Mouse (Mus musculus): ENCODE data around the gene Il1rapl2. TPM values are rescaled to one million over a fixed set of nuclear protein-coding genes. Genes with fewer than 3 reads are reported as not detected.

Il1rapl2 gene
- polyA plus RNA-seq, 1 experiment from 2014 or later: 2.7 TPM

DNA sequence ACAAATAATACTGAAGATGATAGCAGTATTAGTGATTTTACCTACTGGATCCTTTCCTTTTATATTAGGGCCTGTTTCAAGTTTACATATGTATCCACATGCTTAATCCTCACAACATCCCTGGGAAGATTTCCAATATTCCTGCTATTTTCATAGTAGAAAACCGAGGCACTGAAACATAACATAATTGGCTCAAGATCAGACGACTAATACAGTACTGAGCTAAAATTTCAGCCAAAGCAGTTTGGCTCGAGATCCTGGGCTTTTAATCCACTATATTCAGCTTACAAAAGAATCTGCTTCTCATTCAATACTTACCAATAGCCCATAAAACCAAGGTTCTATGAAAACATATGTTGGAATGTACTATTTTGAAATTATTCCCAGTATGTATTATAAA is 239.1 kb downstream of the Il1rapl2 start:
- Histone ChIP-seq H3K4me2 (no peak overlapping the region), H3K9ac (no peak overlapping the region), H3K4me3 (no peak overlapping the region), H3K9me3 (no peaks in the 10 kb centered on the region), H3K36me3 (no peaks in the 10 kb centered on the region), H3K4me1 (replicated peaks) (no peaks in the 10 kb centered on the region), H3K27me3 (no peaks in the 10 kb centered on the region), H3K27ac (replicated peaks) (no peak overlapping the region)
- 71% methylated on average over 3 of the region's 3 CpGs for WGBS
- no peak for ATAC-seq (ENCODE audit: low read depth)

DNA sequence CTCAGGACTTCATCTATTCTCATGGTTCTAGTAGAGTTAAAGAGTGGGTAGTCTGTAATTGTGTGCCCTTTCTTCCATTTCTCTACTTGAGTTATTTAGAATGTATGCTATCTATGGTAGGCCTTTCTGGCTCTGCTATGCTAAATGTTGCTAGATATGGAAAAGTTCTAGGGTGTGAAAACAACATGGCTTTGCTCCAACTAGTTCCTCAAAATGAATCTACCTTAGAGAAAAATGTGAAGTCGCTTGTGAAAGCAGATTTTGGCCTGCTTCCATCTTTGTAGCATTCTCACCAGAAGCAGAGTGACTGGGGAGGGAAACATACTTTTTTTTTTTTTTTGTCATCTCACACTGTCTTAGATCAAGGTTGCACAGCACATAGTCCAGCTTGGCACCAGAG is 241.7 kb downstream of the Il1rapl2 start:
- ATAC-seq (ENCODE audit: low read depth): no peak
- Histone ChIP-seq H3K4me1 (replicated peaks) (no peaks in the 10 kb centered on the region), H3K9ac (no peak overlapping the region), H3K36me3 (no peaks in the 10 kb centered on the region), H3K9me3 (no peaks in the 10 kb centered on the region), H3K27ac (replicated peaks) (no peak overlapping the region), H3K4me3 (no peak overlapping the region), H3K27me3 (no peaks in the 10 kb centered on the region), H3K4me2 (no peak overlapping the region)
- 85% methylated on average over 1 of the region's 1 CpGs for WGBS

DNA sequence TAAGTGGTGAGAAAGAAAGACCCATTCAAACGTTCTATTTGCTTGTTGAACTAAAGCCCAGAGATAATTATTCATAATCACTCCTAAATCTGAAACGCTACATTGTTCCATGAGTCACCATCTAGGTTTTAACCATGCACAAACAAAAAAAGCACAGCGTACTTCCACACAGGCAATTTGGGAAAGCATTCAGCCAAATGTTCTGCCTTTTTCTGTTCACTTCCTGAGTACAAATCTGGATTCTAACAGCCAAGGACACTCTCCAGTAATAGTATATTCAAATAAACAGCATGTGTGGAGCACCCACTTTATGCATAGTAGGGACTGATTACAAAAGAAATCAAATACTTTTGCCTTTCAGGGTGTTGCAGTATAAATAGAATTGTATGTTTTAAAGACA is 278.5 kb downstream of the Il1rapl2 start:
- no peak overlapping the region for H3K9ac ChIP-seq
- ATAC-seq (ENCODE audit: low read depth): no peak

DNA sequence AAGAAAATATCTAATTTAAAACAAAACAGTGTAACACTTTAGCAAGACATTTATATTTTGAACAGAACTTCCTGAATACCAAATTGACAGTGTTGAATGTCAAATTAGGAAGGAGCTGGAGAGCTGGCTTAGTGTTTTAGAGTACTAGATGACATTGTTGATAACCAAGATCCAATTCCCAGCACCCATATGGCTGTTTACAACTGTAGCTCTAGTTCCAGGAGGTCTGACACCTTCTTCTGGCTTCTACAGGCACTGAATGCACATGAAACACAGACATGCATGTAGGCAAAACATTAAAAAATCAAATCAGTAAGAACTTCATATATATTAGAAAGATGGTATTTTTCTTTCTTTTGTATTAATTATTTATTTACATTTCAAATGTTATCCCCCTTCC is 353.1 kb downstream of the Il1rapl2 start:
- Histone ChIP-seq H3K27ac (replicated peaks) (no peak overlapping the region), H3K4me1 (replicated peaks) (no peaks in the 10 kb centered on the region), H3K4me3 (no peak overlapping the region), H3K9ac (no peak overlapping the region), H3K36me3 (no peaks in the 10 kb centered on the region), H3K4me2 (no peak overlapping the region), H3K27me3 (no peaks in the 10 kb centered on the region), H3K9me3 (no peaks in the 10 kb centered on the region)
- ATAC-seq (ENCODE audit: low read depth): no peak

More for the DNA sequence above, 278.5 kb downstream of the Il1rapl2 start:
- no peaks in the 10 kb centered on the region for H3K9me3 ChIP-seq
- no peak overlapping the region for H3K4me2 ChIP-seq
- no peak overlapping the region for H3K4me3 ChIP-seq
- H3K4me1 ChIP-seq (replicated peaks): no peaks in the 10 kb centered on the region
- no peaks in the 10 kb centered on the region for H3K36me3 ChIP-seq
- no peaks in the 10 kb centered on the region for H3K27me3 ChIP-seq
- H3K27ac ChIP-seq (replicated peaks): no peak overlapping the region
- WGBS: 66% methylated on average over 3 of the region's 3 CpGs

DNA sequence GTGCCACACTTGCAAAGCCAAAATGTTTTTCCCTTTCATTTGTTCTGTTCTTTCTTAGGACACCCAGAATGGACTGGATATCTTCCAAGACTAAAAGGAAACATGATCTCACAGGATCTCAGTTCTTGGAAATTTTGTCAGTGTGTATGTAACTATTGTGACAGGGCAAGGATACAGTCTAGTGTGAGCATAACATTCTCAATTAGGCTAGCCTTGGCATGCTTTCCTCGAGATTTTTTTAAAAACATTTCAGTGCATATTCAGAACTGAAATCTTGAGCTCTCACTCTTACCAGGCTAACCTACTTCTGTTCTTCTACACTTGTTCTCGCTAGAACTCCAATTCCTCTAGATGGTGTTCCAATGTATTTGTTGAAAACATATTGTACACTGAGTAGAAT is 356.4 kb downstream of the Il1rapl2 start:
- Histone ChIP-seq H3K36me3 (no peaks in the 10 kb centered on the region), H3K4me2 (no peak overlapping the region), H3K27ac (replicated peaks) (no peak overlapping the region), H3K9ac (no peak overlapping the region), H3K9me3 (no peaks in the 10 kb centered on the region), H3K4me3 (no peak overlapping the region), H3K4me1 (replicated peaks) (no peaks in the 10 kb centered on the region), H3K27me3 (no peaks in the 10 kb centered on the region)
- no peak for ATAC-seq (ENCODE audit: low read depth)
- 82% methylated on average over 2 of the region's 2 CpGs for WGBS

DNA sequence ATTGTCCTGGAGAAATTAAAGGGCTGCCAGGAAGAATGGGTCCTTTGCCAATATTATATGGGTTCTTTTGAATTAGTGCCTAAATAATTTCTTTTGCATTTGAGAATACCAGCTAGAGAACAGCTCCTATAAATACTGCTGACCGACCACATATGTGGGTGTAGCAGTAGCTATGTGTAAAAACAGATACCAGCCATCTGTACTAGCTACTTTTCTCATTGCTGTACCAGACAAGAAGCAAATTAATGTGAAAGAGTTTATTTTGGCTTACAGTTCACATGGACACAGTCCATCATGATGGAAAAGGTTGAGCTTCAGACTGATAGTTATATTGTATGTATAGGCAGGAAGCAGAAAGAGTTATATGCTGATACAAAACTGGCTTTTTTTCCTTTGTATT is 377.3 kb downstream of the Il1rapl2 start:
- H3K36me3 ChIP-seq: no peaks in the 10 kb centered on the region
- H3K4me2 ChIP-seq: no peak overlapping the region
- ATAC-seq (ENCODE audit: low read depth): no peak
- WGBS: 79% methylated on average over 1 of the region's 1 CpGs
- no peak overlapping the region for H3K27ac ChIP-seq (replicated peaks)
- H3K27me3 ChIP-seq: no peaks in the 10 kb centered on the region
- no peak overlapping the region for H3K4me3 ChIP-seq
- H3K4me1 ChIP-seq (replicated peaks): no peaks in the 10 kb centered on the region
- no peak overlapping the region for H3K9ac ChIP-seq
- no peaks in the 10 kb centered on the region for H3K9me3 ChIP-seq

DNA sequence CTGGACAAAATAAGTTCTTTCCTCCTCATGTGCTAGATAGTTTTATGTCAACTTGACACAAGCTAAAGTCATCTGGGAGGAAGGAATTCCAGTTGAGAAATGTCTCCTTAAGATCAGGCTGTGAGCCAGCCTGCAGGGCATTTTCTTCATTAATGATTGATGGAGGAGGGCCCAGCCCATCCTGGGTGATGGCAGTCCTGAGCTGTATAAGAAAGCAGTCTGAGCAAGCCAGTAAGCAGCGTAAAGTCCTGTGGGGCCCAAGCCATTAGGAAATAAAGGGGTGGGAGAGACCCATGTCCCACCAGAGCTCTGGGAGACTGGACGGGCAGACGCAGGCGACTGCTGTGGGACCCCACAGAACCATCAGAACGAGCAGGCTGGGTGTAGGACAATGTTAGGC is 400.9 kb downstream of the Il1rapl2 start:
- 62% methylated on average over 5 of the region's 5 CpGs for WGBS
- no peak for ATAC-seq (ENCODE audit: low read depth)
- Histone ChIP-seq H3K27me3 (no peaks in the 10 kb centered on the region), H3K9ac (no peak overlapping the region), H3K4me3 (no peak overlapping the region), H3K36me3 (no peaks in the 10 kb centered on the region), H3K27ac (replicated peaks) (no peak overlapping the region), H3K4me1 (replicated peaks) (no peaks in the 10 kb centered on the region), H3K9me3 (no peaks in the 10 kb centered on the region), H3K4me2 (no peak overlapping the region)

DNA sequence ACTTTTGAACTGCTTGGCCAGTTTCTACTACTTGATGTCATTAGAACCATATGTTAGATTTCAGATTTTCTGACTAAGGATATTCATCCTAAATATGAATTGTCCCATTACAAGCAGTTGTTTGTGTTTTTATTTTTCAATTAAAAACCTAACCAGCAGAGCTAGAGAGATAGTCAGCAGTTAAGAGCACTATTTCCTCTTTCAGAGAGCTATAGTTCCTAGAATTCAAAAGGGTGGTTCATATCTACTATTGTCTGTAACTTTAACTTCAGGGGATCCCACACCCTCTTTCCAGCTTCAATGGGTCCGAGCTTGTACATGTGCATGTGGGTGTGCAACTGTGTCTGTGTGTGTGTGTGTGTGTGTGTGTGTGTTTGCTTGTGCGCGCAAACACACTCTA is 472.7 kb downstream of the Il1rapl2 start:
- Histone ChIP-seq H3K27me3 (no peaks in the 10 kb centered on the region), H3K4me1 (replicated peaks) (no peaks in the 10 kb centered on the region), H3K9me3 (no peaks in the 10 kb centered on the region), H3K4me3 (no peak overlapping the region), H3K36me3 (no peaks in the 10 kb centered on the region), H3K4me2 (no peak overlapping the region), H3K9ac (no peak overlapping the region), H3K27ac (replicated peaks) (no peak overlapping the region)
- ATAC-seq (ENCODE audit: low read depth): no peak
- 89% methylated on average over 3 of the region's 3 CpGs for WGBS

DNA sequence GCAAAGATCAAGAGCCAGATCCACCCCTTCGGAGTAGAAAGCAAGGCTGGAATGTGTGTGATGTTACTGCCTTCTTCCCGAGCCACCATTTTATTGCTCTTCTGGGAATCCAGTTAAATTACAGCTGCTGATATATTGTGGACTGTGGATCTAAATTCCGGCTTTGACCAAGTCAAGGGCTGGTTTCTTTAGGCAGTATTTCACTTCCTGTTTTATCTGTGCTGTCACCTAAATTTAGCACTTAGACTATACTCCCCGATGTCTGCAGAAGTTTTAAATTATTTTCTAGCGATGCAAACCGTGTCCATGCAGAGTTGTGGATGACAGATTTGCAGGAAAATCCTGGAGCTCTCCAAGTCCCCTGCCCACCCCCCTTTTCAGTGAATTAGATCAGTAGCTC is 533.5 kb downstream of the Il1rapl2 start:
- Histone ChIP-seq H3K4me1 (replicated peaks) (peaks cover 12% of the 10 kb centered on the region; the same call in 1 of the 2 replicates), H3K9ac (no peak overlapping the region), H3K4me2 (0 out of 2 replicates have a peak overlapping the region, but pooled peaks have one; percentile 3), H3K27ac (replicated peaks) (no peak overlapping the region), H3K4me3 (no peak overlapping the region), H3K9me3 (no peaks in the 10 kb centered on the region), H3K27me3 (no peaks in the 10 kb centered on the region), H3K36me3 (no peaks in the 10 kb centered on the region)
- peak; percentile 56; the same call in 1 of the 2 replicates for ATAC-seq (ENCODE audit: low read depth)
- 36% methylated on average over 6 of the region's 6 CpGs for WGBS

DNA sequence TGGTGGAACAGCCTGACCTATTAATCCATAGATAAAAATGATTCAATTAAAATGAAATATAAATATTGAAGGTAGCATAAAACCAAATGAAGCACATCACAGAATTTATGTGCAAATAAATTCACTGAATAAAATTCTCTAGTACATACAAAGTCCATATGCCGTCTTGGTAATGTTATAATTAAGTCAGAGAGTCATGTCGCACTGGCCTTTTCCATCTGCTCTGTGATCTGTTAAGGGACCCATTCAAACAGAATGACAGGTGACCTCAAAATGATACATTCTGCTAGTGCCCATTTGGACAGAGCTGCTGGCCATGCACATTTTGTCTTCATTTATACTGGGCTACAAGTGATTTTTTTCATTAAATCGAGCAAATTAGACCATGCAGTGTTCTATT is 534.3 kb downstream of the Il1rapl2 start:
- peaks cover 12% of the 10 kb centered on the region; the same call in 1 of the 2 replicates for H3K4me1 ChIP-seq (replicated peaks)
- no peaks in the 10 kb centered on the region for H3K27me3 ChIP-seq
- no peak overlapping the region for H3K9ac ChIP-seq
- no peak overlapping the region for H3K4me3 ChIP-seq
- H3K36me3 ChIP-seq: no peaks in the 10 kb centered on the region
- no peak overlapping the region for H3K27ac ChIP-seq (replicated peaks)
- ATAC-seq (ENCODE audit: low read depth): no peak
- H3K9me3 ChIP-seq: no peaks in the 10 kb centered on the region
- WGBS: 44% methylated on average over 3 of the region's 3 CpGs
- no peak overlapping the region for H3K4me2 ChIP-seq

DNA sequence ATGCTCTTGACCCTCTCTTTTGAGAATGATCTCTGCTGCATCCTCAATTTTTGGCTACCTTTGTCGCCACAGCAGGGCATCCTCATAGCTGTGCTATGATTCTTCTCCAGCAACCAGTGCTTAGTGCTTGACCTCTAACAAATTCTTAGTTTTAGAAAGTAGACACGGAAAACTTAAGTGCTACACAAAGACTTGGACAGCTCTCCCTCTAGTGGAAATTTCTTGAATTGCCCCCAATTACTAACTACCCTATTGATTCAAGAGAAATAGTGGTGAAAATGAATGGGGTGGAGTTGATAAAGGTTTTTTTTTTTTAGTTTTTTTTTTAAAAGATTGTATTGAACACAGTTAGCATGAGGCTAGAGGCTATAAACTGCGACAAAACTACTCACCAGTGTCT is 599.7 kb downstream of the Il1rapl2 start:
- Histone ChIP-seq H3K4me1 (replicated peaks) (no peaks in the 10 kb centered on the region), H3K36me3 (no peaks in the 10 kb centered on the region), H3K27me3 (no peaks in the 10 kb centered on the region), H3K4me2 (no peak overlapping the region), H3K27ac (replicated peaks) (no peak overlapping the region), H3K9me3 (no peaks in the 10 kb centered on the region), H3K4me3 (no peak overlapping the region), H3K9ac (no peak overlapping the region)
- ATAC-seq (ENCODE audit: low read depth): no peak
- WGBS: 16% methylated on average over 3 of the region's 3 CpGs

DNA sequence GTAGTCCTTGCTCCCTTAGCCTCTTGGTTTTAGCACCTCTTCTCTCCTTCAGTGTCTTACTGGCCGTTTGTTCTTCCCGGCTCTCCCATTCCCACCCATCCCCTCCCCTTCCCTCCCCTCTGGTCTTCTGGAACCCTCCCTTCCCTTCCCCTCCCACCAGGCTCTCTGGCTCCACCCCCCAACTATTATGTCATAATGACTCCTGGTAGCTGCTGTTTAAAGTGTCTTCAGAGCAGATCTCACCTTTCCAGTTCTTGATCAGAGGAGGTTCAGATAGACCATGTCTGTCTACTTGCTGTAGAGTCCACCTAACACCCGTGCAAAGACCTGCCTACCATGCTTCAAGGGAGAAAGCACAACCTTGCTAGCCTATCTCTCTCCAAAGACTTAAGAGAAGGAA is 639.1 kb downstream of the Il1rapl2 start, which contains the start of gene Tex13a:
Tex13a (minus strand) TSS at position 101 of the 400 bp plus-strand sequence.
- Histone ChIP-seq H3K27me3 (no peaks in the 10 kb centered on the region), H3K4me2 (no peak within 1 kb of the TSS), H3K9me3 (no peaks in the 10 kb centered on the region), H3K4me1 (replicated peaks) (no peaks in the 10 kb centered on the region), H3K36me3 (no peaks in the 10 kb centered on the region), H3K4me3 (no peak within 1 kb of the TSS), H3K27ac (replicated peaks) (no peak within 1 kb of the TSS), H3K9ac (no peak within 1 kb of the TSS)
- ATAC-seq (ENCODE audit: low read depth): no peak
- 68% methylated on average over 3 of the region's 3 CpGs for WGBS

DNA sequence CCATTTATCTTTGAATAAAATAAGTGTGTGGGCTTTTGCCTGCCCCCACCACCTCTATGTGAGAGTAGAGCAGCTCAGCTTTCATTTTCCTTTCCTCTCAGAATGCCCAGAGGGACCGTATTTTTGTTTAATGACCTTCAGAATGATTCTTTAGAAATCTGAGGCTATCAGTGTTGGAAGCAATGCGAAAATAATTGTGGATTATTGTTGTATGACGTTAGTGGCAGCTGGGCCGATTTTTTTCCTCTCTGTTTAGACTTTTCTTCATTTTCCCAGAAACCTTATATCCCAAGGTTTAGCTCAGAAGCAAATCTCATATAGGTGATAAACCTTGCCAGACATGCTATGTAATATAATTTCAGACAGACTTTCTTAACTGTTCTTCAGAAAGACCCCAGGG is 664.2 kb downstream of the Il1rapl2 start:
- no peaks in the 10 kb centered on the region for H3K36me3 ChIP-seq
- ATAC-seq (ENCODE audit: low read depth): no peak
- no peak overlapping the region for H3K4me2 ChIP-seq
- no peak overlapping the region for H3K4me3 ChIP-seq
- no peak overlapping the region for H3K9ac ChIP-seq
- no peaks in the 10 kb centered on the region for H3K9me3 ChIP-seq
- no peaks in the 10 kb centered on the region for H3K4me1 ChIP-seq (replicated peaks)
- no peak overlapping the region for H3K27ac ChIP-seq (replicated peaks)
- H3K27me3 ChIP-seq: no peaks in the 10 kb centered on the region; the same call in 1 of the 2 replicates
- 46% methylated on average over 4 of the region's 4 CpGs for WGBS
